Mouse (Mus musculus): ENCODE data around the gene Slc28a3.
A peak's percentile ranks its signal among the peaks of the same experiment; 100 is the strongest.

The Slc28a3 gene

DNA sequence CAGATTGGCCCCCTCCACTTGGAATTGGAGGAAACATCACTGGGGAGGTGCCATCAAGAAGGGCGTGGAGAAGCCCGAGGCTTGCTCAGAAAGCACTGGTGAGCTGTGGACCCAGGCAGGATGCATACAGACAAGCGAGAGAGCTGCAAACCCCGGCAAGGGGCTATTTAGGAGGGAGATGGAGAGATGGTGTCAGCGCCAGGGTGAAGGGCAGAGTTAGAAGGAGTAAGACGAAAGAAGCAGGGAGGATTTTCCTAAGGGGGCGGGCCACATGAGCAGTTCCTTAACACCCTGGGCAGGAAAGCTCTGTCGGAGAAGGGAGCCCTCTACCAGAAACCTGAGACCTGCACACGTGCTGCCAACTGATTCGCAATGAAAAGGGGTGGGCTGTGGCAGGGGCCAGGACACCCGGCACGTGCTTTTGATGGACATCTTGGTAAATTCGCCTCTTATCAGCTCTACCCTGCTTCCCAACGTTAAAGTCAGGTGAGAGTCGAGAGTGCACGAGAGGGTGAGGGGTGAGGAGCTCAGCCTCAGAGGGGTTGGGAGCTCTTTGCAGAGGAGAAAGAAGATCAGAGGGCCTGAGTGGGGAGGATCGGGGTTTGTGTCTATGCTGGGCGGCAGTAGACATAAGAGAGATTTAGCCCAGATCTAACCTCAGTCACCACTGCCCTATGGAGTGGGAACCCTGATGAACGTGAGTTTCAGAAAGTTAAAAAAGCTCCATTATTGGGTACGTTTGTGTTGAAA lies 87.5 kb downstream of the Slc28a3 start:
- DNase-seq (ENCODE audit: extremely low read depth, low read depth): peak; percentile 74

DNA sequence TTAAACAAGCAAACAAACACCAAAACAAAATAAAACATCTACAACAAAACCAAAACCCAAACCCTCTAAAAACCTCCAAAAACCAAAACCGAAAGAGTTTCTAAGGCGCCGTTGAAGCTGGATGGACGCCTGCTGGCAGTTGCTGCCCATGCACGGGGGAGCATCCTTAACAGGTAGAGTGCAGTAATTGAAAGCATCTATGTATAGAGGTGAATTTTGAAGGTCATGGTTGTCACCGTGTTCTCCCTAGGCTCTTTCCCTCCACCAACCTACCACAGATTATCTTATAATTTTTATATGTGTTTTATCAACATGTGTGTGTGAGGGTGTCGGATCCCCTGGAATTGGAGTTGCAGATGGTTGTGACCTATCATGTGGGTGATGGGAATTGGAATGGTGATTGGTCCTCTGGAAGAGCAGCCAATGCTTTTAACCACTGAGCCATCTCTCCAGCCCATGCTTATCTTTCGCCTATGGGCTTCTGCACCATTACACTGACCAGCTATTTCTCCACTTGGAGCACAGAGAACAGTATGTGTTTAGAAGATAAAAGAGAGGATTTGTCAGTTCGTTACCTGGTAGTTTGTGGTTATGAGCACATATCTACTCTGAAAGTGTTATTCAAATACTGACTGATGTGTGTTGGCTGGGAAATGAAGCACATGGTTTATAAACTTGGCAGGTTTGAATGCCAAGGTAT lies 89.2 kb downstream of the Slc28a3 start:
- peak; percentile 92 for DNase-seq (ENCODE audit: extremely low read depth, low read depth)

DNA sequence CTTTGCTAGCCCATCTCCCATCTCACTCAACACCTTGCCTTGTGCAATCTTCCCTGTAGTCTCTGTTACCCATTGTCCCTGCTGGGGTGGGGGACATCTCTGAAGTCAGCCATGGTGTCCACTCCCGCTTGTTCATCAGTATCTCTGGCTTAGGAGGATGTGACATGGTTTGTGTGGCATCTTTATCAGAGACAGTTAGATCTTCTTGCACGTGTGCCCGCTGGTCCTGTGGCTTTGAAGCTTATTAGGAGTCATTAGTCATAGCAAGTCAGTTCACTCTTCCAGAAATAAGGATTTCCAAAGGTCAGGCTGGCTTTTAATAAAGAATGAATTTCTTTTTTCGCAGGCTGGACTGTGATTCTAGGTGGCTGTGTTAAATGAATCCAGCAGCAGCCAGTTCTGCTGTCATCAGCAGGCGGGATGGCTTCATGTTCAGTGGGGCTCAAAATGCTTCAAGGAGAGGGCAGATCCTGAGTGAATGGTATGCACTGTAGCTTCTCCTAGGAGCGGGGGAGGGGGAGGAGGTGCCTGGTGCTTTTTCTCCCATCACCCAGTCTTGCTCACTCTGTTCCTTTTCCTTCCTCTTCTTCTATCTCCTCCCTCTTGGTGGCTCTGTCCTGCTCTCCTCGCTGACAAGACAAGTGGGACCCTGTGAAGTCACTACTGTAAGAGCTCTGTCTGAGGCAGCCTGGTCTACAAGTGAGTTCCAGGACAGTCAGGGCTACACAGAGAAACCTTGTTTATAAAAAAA lies 89.9 kb downstream of the Slc28a3 start:
- peak; percentile 91 for DNase-seq (ENCODE audit: extremely low read depth, low read depth)

DNA sequence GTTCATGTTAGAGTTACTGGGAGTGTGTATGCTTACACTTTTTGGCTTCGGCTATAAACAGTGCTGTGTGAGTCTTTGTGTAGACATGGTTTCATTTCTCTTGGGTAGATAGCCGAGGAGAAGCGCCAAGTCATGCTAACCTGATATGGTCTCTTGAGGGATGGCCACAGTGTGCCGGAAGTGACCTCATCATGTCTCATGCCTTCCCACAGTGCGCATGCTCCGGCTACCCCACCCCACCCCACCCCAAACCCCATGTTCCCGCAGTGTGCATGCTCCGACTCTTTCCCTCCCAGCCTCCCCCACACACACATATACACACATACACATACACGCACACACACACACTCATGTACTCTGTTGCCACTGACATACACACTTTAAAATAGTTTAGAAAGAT lies 90.6 kb downstream of the Slc28a3 start:
- peak; percentile 89 for DNase-seq (ENCODE audit: extremely low read depth, low read depth)

DNA sequence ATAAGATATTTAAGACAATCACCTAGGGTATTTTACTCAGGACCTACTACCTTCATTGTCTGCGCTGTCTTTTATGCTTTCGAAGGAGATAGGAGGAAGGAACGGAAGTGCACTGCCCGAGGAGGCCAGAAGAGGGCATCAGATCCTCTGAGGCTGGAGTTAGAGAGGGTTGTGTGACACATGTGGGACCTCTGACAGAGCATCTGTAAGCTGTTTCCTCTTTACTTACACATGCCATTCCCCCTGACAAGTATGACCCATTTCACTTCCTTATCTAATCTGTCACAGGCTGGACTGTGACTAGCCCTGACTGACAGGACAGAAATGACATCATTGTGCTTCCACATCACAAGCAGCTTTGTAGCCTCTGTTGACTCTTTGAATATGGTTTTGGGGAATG lies 94.4 kb downstream of the Slc28a3 start:
- DNase-seq (ENCODE audit: extremely low read depth, low read depth): peak; percentile 95

DNA sequence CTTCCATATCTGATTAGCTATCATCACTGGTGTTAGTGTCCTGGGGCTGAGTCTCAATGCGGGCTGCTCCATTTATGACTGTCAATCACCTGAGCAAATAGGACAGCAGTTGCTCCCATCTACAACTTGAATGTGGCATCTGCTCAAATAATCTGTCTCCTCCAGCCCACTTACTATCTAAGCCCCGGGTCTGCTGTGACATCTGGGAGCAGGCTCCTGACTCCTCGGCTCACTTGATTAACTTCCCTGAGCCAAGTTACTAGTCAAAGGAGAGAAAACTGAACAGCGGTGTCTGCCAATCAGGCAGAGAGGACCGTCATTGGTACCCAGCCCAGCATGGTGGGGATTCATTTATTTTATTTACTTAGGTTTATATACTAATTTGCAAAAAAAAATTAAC lies 95.0 kb downstream of the Slc28a3 start:
- DNase-seq (ENCODE audit: extremely low read depth, low read depth): peak; percentile 34

DNA sequence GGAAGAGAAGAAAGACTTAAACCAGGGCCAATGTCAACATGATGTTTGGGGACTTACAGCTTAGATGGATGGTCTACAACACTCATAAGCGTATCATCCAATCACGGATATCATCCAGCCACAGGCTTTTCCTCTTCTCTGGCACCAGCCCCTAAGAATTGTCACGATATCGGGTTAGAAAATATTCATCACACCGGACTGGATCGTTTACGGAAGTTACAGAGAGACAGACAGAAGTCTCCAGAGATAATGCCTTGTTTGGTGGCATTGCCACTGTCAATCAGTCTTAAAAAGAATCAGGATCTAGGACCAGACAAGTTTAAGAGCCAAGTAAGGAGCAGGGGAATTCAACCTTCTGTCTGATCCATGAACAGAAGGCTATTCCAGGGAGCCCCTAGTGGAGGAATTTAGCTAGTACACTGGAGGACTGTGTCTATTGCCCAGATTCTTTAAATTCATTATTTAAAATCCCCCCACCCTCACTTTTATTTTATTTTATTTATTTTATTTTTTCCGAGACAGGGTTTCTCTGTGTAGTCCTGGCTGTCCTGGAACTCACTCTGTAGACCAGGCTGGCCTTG lies 96.4 kb downstream of the Slc28a3 start:
- DNase-seq (ENCODE audit: extremely low read depth, low read depth): peak; percentile 78

DNA sequence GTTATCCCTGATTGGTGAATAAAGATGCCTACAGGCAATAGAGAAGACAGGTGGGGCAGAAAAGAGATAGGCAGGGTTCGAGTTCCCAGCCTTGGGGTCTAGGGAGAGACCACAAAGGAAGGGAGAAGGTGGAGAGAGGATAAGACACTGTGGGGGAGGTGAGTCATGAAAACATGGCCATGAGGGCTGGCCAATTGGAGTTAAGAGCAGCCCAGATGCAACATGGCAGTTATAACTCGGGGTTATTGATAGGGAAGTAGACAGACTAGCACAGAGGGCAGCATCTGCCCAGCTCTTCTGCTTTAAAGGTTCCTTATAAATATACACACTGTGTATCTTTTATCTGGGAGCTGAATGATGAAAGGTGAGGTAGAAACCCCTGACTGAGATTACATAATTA lies 98.8 kb downstream of the Slc28a3 start:
- peak; percentile 35 for DNase-seq (ENCODE audit: extremely low read depth, low read depth)

DNA sequence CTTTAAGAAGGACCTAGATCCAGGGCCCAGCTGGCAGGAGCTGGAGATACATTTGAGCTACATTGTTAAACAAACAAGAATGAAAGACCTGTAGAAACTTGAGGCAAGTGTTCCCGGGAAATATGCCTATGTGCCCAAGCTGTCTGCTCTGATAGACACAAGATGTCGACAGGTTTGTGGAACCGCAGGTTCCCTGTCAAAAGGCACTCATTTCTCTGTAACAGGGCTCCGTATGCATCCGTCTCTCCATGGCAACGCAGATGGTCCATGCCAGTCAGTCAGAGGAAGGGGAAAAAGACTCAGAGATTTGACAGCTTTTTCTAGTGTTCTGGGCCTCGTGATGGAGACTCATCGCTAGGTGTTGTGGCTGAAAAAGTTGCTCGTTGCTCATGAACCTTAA lies 99.4 kb downstream of the Slc28a3 start:
- no peak for DNase-seq (ENCODE audit: extremely low read depth, low read depth)

DNA sequence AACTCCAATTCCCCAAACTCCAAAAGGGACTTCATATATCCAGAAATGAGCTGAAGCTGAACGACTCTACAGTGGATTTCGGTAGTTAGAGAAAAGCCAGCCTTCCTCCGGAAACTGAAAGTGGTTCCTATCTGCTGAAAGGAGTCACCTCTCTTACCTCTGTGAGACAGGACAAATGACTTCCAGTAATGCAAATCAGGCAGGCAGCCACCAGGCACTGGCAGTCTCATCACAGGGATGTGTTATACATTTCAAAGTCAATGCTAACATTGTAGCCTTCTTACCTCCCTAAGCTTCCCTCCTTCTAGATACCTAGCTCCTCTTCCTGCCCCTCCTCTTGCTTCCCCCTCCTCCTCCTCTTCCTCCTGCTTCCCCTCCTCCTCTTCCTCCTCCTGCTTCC lies 101.4 kb downstream of the Slc28a3 start:
- no peak for DNase-seq (ENCODE audit: extremely low read depth, low read depth)

DNA sequence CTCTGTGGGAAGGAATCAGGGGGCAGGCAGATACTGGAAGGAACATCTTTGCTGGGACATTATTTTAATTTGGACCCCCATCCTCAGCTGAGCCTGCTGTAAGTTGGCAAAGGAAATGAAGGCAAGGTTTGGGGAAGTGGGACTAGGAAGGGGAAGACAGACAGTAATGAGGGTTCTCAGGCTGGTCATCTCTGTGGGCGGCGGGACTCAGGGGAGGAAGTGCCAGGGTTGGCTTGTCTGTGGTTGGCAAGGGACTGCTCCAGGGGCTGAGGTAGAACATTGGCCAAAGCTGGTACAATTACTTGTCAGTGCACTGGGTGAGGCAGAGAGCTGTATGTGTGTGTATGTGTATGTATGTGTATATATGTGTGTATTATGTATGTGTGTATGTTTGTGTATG lies 107.1 kb downstream of the Slc28a3 start:
- no peak for DNase-seq (ENCODE audit: extremely low read depth, low read depth)

DNA sequence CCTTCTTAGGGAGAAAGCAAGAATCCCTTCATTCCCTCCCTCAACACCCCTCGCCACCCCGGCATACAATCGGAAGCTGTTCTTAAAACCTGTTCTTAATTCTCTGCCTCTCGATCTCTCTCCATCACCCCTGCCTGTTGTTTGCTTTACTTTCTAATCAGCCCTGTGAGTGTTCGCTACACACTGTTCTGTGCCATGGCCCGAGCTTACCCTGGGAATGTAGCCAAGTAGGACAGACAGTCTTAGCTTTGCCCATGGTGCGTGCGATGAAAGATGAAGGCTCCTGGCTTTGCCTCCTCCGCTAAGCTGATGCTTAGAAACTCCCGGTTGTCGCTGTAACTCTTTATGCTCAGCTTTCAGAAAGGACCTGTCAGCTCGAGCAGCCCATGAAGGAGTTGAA lies 112.9 kb downstream of the Slc28a3 start:
- no peak for DNase-seq (ENCODE audit: extremely low read depth, low read depth)

All from MEL-GATA-1-ER (cell line).